Mouse (Mus musculus) naive thymus-derived CD4-positive, alpha-beta T cell, adult 2 months (primary cell): Measurements from ENCODE around the gene Thoc3.

ENCODE experiments used
- DNase-seq: peaks from one replicate; pipeline ENCODE4 v3.0.0-alpha.2; 2011; ENCODE audit warnings: low read depth

Thoc3 gene

GRCm38 (mm10) chr13:54443693-54444092 lies 25.0 kb downstream of the Thoc3 start:
- no peak for DNase-seq

- DNase-seq, result no peak
Observed at GRCm38 (mm10) chr13:54439912-54440311, 28.7 kb downstream of the Thoc3 start.

- DNase-seq, result no peak
Observed at GRCm38 (mm10) chr13:54438814-54439213, 29.8 kb downstream of the Thoc3 start.

GRCm38 (mm10) chr13:54437083-54437482 lies 31.6 kb downstream of the Thoc3 start:
- DNase-seq, result no peak

GRCm38 (mm10) chr13:54436666-54437065 lies 32.0 kb downstream of the Thoc3 start:
- DNase-seq, result no peak

- no peak for DNase-seq
Observed at GRCm38 (mm10) chr13:54431161-54431560, 37.5 kb downstream of the Thoc3 start.

- DNase-seq, result no peak
Observed at GRCm38 (mm10) chr13:54430051-54430450, 38.6 kb downstream of the Thoc3 start.

GRCm38 (mm10) chr13:54428771-54429170 lies 39.9 kb downstream of the Thoc3 start:
- DNase-seq, result no peak

GRCm38 (mm10) chr13:54426781-54427655 lies 41.6 kb downstream of the Thoc3 start:
- DNase-seq, result no peak

GRCm38 (mm10) chr13:54425269-54425668 lies 43.4 kb downstream of the Thoc3 start:
- DNase-seq, result no peak

- no peak for DNase-seq
Observed at GRCm38 (mm10) chr13:54420226-54420625, 48.4 kb downstream of the Thoc3 start.

- no peak for DNase-seq
Observed at GRCm38 (mm10) chr13:54418781-54419327, 49.8 kb downstream of the Thoc3 start.

GRCm38 (mm10) chr13:54415059-54415458 lies 53.6 kb downstream of the Thoc3 start:
- no peak for DNase-seq

- no peak for DNase-seq
Observed at GRCm38 (mm10) chr13:54412721-54413120, 55.9 kb downstream of the Thoc3 start.

GRCm38 (mm10) chr13:54412236-54412635 lies 56.4 kb downstream of the Thoc3 start:
- DNase-seq, result no peak

GRCm38 (mm10) chr13:54411656-54412055 lies 57.0 kb downstream of the Thoc3 start:
- no peak for DNase-seq
